ENCODE assay signal across 16 mouse cellular contexts in the genomic region with DNA sequence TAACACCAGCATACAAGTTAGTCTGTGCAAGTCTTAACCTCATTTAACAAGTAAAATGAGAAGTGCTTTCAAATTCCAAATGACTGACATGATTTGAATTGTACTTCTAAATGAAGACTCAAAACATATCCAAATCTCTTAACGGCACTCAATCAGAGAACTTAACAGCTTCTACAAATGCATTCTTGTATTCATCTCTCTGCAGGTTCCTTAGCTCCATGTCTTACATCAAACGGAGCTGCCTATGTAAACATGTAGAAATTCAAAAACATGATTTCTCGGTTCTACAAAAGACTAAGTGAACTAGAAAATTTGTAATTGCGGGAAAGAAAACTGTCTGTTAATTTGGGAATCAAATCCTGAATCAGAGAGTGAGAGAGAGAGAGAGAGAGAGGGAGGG.
"Had no signal": no experiment of that assay in that cellular context is flagged by ENCODE, and none has a peak within 500 bp of the region (broad histone marks: within the 10 kb centered on the region; RNA-seq: fewer than 3 reads in every experiment).

No protein-coding gene starts in this region.

- H3K4me1 ChIP-seq: megakaryocyte, embryonic 14.5 days; midbrain, embryonic 13.5 days; midbrain, embryonic 15.5 days; neural tube, embryonic 12.5 days; stomach, embryonic 15.5 days had no signal

- H3K27me3 ChIP-seq: megakaryocyte, embryonic 14.5 days; midbrain, embryonic 13.5 days; midbrain, embryonic 15.5 days; neural tube, embryonic 12.5 days; stomach, embryonic 15.5 days had no signal

- ATAC-seq: liver, postnatal 0 days; midbrain, embryonic 13.5 days; midbrain, embryonic 15.5 days had no signal

- H3K36me3 ChIP-seq: midbrain, embryonic 13.5 days; midbrain, embryonic 15.5 days; neural tube, embryonic 12.5 days; stomach, embryonic 15.5 days had no signal

- H3K4me3 ChIP-seq: megakaryocyte, embryonic 14.5 days; midbrain, embryonic 13.5 days; midbrain, embryonic 15.5 days; neural tube, embryonic 12.5 days; stomach, embryonic 15.5 days had no signal

- DNase-seq: liver, postnatal 0 days; lung, embryonic 14.5 days; lung, postnatal 14 days; lung, postnatal 36 days; right cerebral cortex, postnatal 14 days; thymus, adult 2 months; thymus, postnatal 25 days; thymus, postnatal 4 days had no signal

- H3K27ac ChIP-seq: macrophage; midbrain, embryonic 13.5 days; midbrain, embryonic 15.5 days; neural tube, embryonic 12.5 days; stomach, embryonic 15.5 days; stomach, postnatal 0 days had no signal

- H3K9me3 ChIP-seq: midbrain, embryonic 13.5 days; midbrain, embryonic 15.5 days; neural tube, embryonic 12.5 days; stomach, embryonic 15.5 days had no signal

- H3K9ac ChIP-seq: liver, postnatal 0 days; lung, embryonic 14.5 days; midbrain, embryonic 13.5 days; midbrain, embryonic 15.5 days; neural tube, embryonic 12.5 days; stomach, embryonic 15.5 days had no signal

- H3K4me2 ChIP-seq: lung, embryonic 14.5 days; midbrain, embryonic 11.5 days; midbrain, embryonic 13.5 days; midbrain, embryonic 15.5 days; neural tube, embryonic 12.5 days; stomach, embryonic 15.5 days had no signal
